Mouse (Mus musculus) 3T3-L1 (cell line): ENCODE data around the gene Hibadh.

ENCODE experiments used
- DNase-seq: peaks from one replicate; pipeline ENCODE4 v3.0.0-alpha.2; 2015; ENCODE audit warnings: low read depth, low spot score

Gene Hibadh

GRCm38 (mm10) chr6:52638471-52639185 lies 1.6 kb downstream of the Hibadh start:
- no peak for DNase-seq

GRCm38 (mm10) chr6:52637337-52637736 lies 2.9 kb downstream of the Hibadh start:
- DNase-seq: no peak

GRCm38 (mm10) chr6:52635395-52635794 lies 4.8 kb downstream of the Hibadh start:
- no peak for DNase-seq

- no peak for DNase-seq
Observed at GRCm38 (mm10) chr6:52630625-52631024, 9.6 kb downstream of the Hibadh start.

GRCm38 (mm10) chr6:52629180-52629579 lies 11.0 kb downstream of the Hibadh start:
- no peak for DNase-seq

GRCm38 (mm10) chr6:52626735-52627134 lies 13.5 kb downstream of the Hibadh start:
- no peak for DNase-seq

- no peak for DNase-seq
Observed at GRCm38 (mm10) chr6:52623741-52624140, 16.4 kb downstream of the Hibadh start.

- peak; percentile 92 for DNase-seq
Observed at GRCm38 (mm10) chr6:52621731-52622480, 18.3 kb downstream of the Hibadh start.

- no peak for DNase-seq
Observed at GRCm38 (mm10) chr6:52620090-52620489, 20.1 kb downstream of the Hibadh start.

- no peak for DNase-seq
Observed at GRCm38 (mm10) chr6:52609626-52610352, 30.4 kb downstream of the Hibadh start.

- DNase-seq: no peak
Observed at GRCm38 (mm10) chr6:52608121-52608520, 32.1 kb downstream of the Hibadh start.

GRCm38 (mm10) chr6:52606746-52607347 lies 33.3 kb downstream of the Hibadh start:
- no peak for DNase-seq

- no peak for DNase-seq
Observed at GRCm38 (mm10) chr6:52601706-52602642, 38.2 kb downstream of the Hibadh start.

- DNase-seq: peak; percentile 85
Observed at GRCm38 (mm10) chr6:52601117-52601516, 39.1 kb downstream of the Hibadh start.

GRCm38 (mm10) chr6:52594752-52595151 lies 45.4 kb downstream of the Hibadh start:
- DNase-seq: peak; percentile 78

GRCm38 (mm10) chr6:52586564-52586963 lies 53.6 kb downstream of the Hibadh start:
- DNase-seq: peak; percentile 78

- DNase-seq: no peak
Observed at GRCm38 (mm10) chr6:52584383-52584782, 55.8 kb downstream of the Hibadh start.

GRCm38 (mm10) chr6:52581081-52581480 lies 59.1 kb downstream of the Hibadh start:
- DNase-seq: no peak

- DNase-seq: peak; percentile 90
Observed at GRCm38 (mm10) chr6:52578322-52578721, 61.9 kb downstream of the Hibadh start.

GRCm38 (mm10) chr6:52577270-52577669 lies 62.9 kb downstream of the Hibadh start:
- peak; percentile 58 for DNase-seq

- no peak for DNase-seq
Observed at GRCm38 (mm10) chr6:52568706-52569105, 71.5 kb downstream of the Hibadh start.
